Mouse (Mus musculus) layer of hippocampus, adult 11-12 months (tissue): Measurements from ENCODE around the gene Cyp17a1.

Experiments
- DNase-seq: peaks from one replicate; pipeline ENCODE4 v3.0.0; 2022; ENCODE audit warnings: low spot score

Cyp17a1 gene

GRCm38 (mm10) chr19:46642136-46642753 is 30.7 kb downstream of the Cyp17a1 start:
- no peak for DNase-seq

- peak; percentile 37 for DNase-seq
These were observed 31.4 kb downstream of the Cyp17a1 start for GRCm38 (mm10) chr19:46641420-46642085.

DNA sequence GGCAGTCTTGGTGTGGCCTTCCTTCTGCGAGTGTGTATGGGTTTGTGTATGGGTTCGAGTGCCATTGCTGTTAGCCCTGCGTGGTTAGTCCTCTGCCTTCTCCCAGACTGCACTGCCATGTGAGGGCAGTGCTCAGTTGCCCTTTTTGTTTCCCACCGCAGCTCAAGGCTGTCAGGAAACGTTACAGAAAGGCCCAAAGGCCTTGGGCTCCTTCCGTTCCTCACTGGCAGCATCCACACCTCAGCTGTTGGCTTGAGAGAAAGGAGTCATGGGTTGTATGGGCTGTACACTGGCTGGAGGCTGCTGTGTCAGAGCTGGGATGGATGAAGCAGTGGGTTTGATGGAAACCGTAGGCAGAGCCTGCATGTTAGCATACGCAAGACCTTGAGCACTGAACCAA is 32.2 kb downstream of the Cyp17a1 start:
- no peak for DNase-seq

GRCm38 (mm10) chr19:46639496-46639895 is 33.5 kb downstream of the Cyp17a1 start:
- DNase-seq, result no peak

- DNase-seq, result no peak
These were observed 33.9 kb downstream of the Cyp17a1 start for GRCm38 (mm10) chr19:46639053-46639452.

GRCm38 (mm10) chr19:46637598-46637997 is 35.4 kb downstream of the Cyp17a1 start:
- no peak for DNase-seq

DNA sequence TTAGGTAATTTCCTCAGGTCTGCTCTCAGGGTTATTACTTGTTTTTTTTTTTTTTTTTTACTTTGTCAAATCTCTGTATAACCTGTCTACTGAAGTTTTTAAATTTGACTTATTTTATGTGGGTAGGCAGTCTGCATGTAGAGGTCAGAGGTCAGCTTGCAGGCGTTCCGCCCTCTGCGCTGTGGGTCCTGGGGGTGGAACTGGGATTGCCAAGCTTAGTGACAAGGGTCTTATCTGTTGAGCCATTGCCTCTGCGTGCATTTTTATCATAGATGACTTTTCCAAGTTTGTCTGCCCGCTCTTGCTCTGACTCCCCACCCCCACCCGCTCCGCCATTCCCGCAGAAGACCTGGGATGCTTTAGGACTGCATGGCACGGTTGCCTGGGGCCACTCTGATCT is 37.2 kb downstream of the Cyp17a1 start:
- DNase-seq, result no peak

DNA sequence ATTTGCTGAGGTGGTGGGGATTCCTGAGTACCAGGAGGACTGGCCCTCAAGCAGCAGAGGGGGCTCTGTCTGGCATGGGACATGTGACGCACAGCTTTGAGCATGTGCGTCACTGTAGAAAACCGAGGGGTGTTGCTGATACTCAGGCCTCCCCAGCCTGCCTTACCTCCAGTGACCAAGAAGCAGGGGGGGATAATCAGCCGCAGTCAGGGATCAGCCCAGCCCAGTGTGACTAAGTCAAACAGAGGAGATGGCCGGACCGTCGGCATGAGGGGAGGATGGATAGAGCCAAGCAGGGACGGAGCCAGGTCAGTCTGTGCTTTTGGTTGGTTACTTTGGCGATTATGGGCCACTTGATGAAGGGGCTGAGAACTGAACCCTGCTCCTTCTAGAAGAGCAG is 41.3 kb downstream of the Cyp17a1 start:
- DNase-seq, result no peak

GRCm38 (mm10) chr19:46629807-46630206 is 43.2 kb downstream of the Cyp17a1 start:
- no peak for DNase-seq

GRCm38 (mm10) chr19:46628403-46628802 is 44.6 kb downstream of the Cyp17a1 start:
- DNase-seq, result no peak

- no peak for DNase-seq
These were observed 47.5 kb downstream of the Cyp17a1 start for GRCm38 (mm10) chr19:46625519-46625918.

GRCm38 (mm10) chr19:46625015-46625414 is 48.0 kb downstream of the Cyp17a1 start:
- no peak for DNase-seq

DNA sequence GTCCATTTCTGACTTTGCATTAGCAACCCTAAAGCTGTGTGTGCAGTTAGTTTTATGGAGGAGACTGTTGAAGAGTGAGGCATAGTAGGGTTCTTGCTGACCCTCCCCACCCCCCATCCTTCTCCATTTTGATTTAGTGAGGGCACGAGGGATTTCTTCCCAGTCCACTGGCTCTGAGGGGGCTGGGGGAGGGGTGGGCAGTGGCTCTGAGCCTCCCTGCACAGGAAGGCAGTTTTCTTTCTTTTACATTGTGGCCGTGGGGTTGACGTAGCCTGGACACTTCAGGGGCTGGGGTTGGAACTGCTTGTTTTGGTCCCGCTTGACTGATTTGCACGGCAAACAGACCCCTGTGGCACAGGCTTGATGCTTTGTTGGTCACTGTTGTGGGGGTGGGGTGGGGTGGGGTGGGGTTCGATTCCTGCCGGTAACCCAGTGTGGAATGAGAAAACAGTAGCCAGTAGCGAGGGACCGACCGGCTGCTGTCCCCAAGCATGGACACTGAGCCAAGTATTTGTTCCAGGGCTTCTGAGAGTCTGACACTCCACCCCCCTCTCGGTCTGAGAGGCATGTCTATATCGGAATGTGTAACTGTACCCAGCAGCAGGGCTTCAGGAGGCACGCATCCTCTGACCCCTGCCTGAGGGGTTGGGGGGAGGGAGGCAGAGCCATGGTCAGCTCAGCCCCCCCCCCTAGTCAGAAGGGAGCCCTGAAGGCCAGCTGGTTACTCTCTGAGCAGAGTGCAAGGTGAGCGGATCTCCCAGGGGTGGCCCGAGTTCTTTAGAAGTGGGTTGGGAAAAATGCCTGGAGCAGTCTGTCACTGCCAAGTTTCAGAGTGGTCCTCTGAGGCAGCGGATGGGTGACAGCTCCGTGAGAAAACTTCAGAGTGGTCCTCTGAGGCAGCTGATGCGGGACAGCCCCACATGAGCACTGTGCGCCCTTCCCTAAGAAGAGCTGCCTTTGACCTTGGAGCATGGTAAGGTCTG is 48.9 kb downstream of the Cyp17a1 start:
- DNase-seq, result no peak

DNA sequence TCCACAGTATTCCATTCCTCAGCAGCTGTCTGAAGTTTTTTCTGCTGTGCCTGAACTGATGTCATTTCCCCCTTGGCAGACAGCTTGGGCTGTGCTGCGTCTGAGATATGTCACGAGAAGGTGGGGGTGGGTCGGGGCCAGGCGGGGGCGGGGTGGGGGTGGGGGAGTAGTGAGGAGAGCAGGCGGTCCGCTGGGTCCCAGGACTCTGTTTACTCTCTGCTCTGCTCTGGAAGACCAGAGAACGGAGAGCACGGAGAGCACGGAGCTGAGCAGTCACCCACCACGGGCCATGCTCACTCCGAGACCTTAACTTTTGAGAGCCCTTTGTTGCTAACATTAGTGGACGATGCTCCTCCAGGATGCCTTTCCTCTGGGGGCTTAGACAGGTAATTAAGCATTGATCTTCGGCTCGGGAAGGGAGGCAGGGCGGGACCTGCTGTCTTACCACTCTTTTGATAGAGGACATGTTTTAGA is 49.7 kb downstream of the Cyp17a1 start:
- DNase-seq, result no peak

GRCm38 (mm10) chr19:46622659-46623193 is 50.2 kb downstream of the Cyp17a1 start:
- no peak for DNase-seq

DNA sequence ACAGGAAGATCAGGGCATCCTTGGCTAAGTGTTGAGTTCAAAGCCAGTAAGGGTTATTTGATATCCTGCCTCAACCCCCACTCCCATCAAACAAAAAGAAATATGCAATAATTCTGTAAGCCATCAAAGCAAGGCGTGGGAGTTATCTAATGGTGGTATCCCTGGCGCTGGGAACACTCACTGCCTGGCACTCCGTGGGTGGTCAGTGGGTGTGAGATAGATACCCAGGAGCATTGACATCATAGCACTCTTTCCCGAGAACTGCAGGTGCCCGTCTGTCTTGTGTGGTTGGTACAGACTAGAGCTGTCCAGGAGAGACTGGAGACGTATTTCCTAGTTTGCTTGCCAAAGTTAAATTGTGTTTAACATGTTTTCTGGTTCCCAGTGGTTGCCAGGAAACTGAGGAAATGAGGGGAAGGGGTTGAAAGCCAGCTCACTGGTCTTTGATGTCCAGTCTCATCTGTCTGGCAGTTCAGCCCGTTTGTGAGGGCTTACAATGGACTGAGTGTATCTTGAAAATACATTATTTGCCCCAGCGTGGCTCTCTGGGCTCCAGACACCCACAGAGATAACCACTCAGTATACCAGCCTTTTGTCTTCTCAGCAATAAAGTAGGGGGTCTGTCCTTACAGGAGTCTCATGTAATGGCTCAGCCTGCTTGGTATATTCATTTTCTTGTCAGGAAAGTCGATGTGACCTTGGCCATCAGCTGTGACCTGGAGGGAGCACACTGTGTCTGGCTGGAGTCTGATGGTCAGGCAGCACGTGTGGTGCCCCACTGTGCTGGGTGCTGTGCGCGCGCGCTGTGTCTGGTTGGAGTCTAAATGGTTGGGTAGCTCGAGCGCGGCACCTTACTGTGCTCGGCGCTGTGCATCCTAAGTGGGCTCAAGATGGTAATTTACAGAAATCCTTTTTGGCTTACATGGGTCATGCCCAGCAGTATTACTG is 51.5 kb downstream of the Cyp17a1 start:
- no peak for DNase-seq

DNA sequence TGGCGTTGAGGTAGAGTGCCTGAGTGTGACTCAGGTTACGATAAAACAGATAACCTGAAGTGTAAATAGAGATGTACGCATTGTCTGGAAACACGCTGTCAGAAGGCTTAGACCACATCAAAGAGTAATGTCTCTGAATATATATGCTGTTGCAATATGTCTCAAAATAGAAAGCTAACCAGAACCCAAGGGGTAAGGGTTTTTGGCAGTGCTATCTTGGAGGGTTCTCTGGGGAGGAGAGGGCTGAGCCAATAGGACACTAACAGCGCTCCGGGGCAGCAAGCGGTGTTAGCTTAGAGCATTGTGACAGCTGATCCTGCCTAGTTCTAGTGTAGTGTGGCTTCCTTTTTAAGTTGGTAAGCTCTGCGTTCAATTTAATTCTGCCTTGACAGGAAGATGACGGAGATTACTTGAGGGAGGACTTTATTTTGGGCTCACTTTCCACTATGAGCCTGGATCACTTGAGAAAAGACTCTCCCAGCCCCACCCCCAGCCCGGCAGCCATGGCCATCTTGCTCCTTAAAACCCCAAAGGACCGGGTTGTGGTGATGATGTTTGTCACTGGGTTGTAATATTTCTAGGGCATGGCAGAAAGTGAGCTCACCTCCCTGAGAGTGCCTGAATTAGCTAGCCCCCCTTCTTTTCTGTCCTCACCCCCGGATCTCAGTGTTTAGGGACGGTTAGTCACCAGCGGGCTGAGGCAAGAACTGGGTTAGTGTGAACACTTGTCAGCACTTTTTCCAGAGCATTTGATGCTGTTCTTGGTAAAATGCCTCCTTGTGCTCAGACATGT is 52.8 kb downstream of the Cyp17a1 start:
- no peak for DNase-seq

DNA sequence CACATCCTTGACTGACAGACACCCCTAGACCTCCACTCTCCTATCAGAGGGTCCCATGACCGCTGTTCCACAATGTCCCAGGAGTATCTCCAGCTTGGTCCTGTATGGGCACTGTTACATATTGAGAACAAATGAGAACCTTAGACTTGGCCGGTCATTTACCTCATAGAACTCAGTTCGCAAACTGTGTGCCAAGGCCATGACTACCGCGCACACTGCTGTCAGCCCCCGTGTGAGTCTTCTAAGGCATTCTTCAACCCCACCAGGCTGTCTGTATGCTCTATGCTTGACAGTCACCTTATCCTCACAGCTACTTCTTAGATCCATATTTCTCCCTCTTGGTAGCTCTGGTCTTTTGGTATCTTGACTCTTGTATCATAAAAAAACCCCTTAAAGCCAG is 53.5 kb downstream of the Cyp17a1 start:
- no peak for DNase-seq

- DNase-seq, result no peak
These were observed 54.0 kb downstream of the Cyp17a1 start for GRCm38 (mm10) chr19:46619001-46619400.

DNA sequence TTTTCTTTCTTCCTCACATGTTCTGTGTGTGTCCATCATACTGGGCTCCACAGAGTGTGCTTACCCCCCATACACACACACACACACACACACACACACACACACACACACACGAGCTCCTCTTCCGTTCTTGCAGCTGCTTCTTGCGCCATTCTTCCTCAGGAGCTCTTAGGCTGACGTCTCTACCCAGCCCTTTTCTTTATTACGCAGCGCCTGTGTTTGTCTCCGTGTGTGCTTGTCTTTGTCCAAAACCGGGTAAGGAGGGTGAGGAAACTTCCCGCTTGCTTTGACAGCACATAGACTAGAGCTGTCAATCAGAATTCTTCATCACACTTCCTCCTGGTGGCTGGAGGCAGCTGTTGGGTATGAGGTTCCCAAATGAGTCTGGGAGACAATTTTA is 54.6 kb downstream of the Cyp17a1 start:
- DNase-seq, result no peak
